Mouse (Mus musculus): ENCODE results near the gene Hoxb13.
A peak's percentile ranks its signal among the peaks of the same experiment; 100 is the strongest.

GRCm38 (mm10) chr11:96234906-96235305 lies 40.8 kb downstream of the Hoxb13 start:
- TF ChIP-seq EP300 (IDR thresholded peaks at IDR 0.05), result no peak
- TF ChIP-seq CTCF (IDR thresholded peaks at IDR 0.05), result peak; percentile 87

Measured in lung, postnatal 0 days (tissue).